Mouse (Mus musculus): ENCODE data around the gene Klhl26.

- TF ChIP-seq CTCF (conservative IDR thresholded peaks at IDR 0.05; ENCODE audit: low read length) (no peak), NANOG (IDR thresholded peaks at IDR 0.05; ENCODE audit: borderline replicate concordance, low read length) (no peak), POU5F1 (IDR thresholded peaks at IDR 0.05; ENCODE audit: borderline replicate concordance, low read length) (no peak)
These were observed 13.5 kb upstream of the Klhl26 start for GRCm38 (mm10) chr8:70490061-70490879.
